In the genomic region with DNA sequence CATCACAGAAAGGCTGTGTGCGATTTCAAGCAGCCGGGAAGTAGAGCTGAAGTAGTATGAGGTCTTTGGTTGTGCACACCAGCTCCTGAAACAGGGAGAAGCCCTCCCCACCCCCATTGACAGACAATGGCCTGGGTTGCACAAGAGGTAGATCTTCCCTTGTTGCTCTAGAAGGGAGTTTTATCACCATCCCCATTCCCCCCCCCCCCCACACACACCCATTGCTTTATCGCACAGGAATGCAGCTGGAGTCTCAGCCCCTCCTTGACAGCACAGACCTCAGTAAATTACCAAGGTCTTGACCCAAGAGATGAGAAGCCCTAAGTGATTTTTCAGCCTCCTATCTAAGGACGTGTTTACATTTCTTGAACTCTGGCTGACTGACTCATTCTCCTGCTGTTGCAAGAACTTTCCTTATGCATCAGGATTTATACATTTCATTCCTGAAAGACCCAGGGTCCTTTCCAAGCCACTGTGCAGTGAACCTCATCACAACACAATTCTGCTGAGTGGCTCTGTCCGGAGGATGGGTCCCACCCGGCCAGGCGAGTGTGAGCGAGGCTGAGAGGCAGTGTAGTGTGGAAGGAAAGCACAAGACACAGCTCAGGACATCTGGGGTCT, we compare ENCODE assay signal across 13 mouse cellular contexts.
A peak's percentile ranks its signal among the peaks of the same experiment; 100 is the strongest.
DNase-seq lines count a peak whose midpoint lies in the region; ATAC-seq and TF ChIP-seq lines count a peak whose summit lies in the region.
"Had no signal": no experiment of that assay in that cellular context is flagged by ENCODE, and none has a peak within 500 bp of the region (broad histone marks: within the 10 kb centered on the region; RNA-seq: fewer than 3 reads in every experiment).

No protein-coding gene starts in this region.

- ATAC-seq in hindbrain, postnatal 0 days, result no peak
- peak; percentile 92 for ATAC-seq in intestine, embryonic 16.5 days
- no peak for ATAC-seq in midbrain, embryonic 15.5 days (replicated peaks)
- ATAC-seq in monocyte, adult 5-6 weeks (replicated peaks; ENCODE audit: insufficient number of reproducible peaks, low FRiP score, low TSS enrichment, poor library complexity, severe bottlenecking), result no peak
- ATAC-seq: activated CD4-positive, CD25-positive, alpha-beta regulatory T cell, adult 4 months had no signal

- 0 out of 2 replicates have a peak overlapping the region, but pooled peaks have one; percentile 10 for H3K27ac ChIP-seq in hindbrain, embryonic 10.5 days
- no peak overlapping the region for H3K27ac ChIP-seq in hindbrain, postnatal 0 days
- H3K27ac ChIP-seq in intestine, embryonic 16.5 days (ENCODE audit: low read length), result peak overlapping the region; percentile 62
- H3K27ac ChIP-seq in midbrain, embryonic 15.5 days, result no peak overlapping the region
- H3K27ac ChIP-seq: liver, embryonic 14.5 days had no signal

- no peaks in the 10 kb centered on the region; the same call in 1 of the 2 replicates for H3K27me3 ChIP-seq in hindbrain, embryonic 10.5 days (ENCODE audit: insufficient read depth, poor library complexity, severe bottlenecking)
- no peaks in the 10 kb centered on the region for H3K27me3 ChIP-seq in hindbrain, postnatal 0 days (ENCODE audit: insufficient read depth, low read length)
- H3K27me3 ChIP-seq in intestine, embryonic 16.5 days (replicated peaks; ENCODE audit: control insufficient read depth, insufficient read depth, low read length), result no peaks in the 10 kb centered on the region
- H3K27me3 ChIP-seq in midbrain, embryonic 15.5 days (replicated peaks), result no peaks in the 10 kb centered on the region
- H3K27me3 ChIP-seq: CH12.LX had no signal

- no peak overlapping the region for H3K4me3 ChIP-seq in hindbrain, embryonic 10.5 days
- H3K4me3 ChIP-seq in hindbrain, postnatal 0 days (ENCODE audit: low read length), result no peak overlapping the region
- H3K4me3 ChIP-seq in intestine, embryonic 16.5 days (ENCODE audit: low read length), result no peak overlapping the region
- no peak overlapping the region for H3K4me3 ChIP-seq in midbrain, embryonic 15.5 days

- H3K36me3 ChIP-seq in hindbrain, embryonic 10.5 days, result no peaks in the 10 kb centered on the region
- no peaks in the 10 kb centered on the region for H3K36me3 ChIP-seq in hindbrain, postnatal 0 days (ENCODE audit: insufficient read depth, low read length)
- no peaks in the 10 kb centered on the region for H3K36me3 ChIP-seq in intestine, embryonic 16.5 days (ENCODE audit: control insufficient read depth, insufficient read depth, low read length)
- H3K36me3 ChIP-seq in midbrain, embryonic 15.5 days (replicated peaks), result no peaks in the 10 kb centered on the region

- peaks cover 32% of the 10 kb centered on the region for H3K4me1 ChIP-seq in hindbrain, embryonic 10.5 days (replicated peaks)
- H3K4me1 ChIP-seq in hindbrain, postnatal 0 days (ENCODE audit: insufficient read depth, low read length), result no peaks in the 10 kb centered on the region
- H3K4me1 ChIP-seq in intestine, embryonic 16.5 days (ENCODE audit: control insufficient read depth, insufficient read depth, low read length), result peaks cover 25% of the 10 kb centered on the region
- peaks cover 16% of the 10 kb centered on the region; the same call in 1 of the 2 replicates for H3K4me1 ChIP-seq in midbrain, embryonic 15.5 days

- H3K4me2 ChIP-seq in hindbrain, postnatal 0 days (ENCODE audit: low read depth, low read length), result no peak overlapping the region
- H3K4me2 ChIP-seq in intestine, embryonic 16.5 days (ENCODE audit: low read depth, low read length), result no peak overlapping the region
- no peak overlapping the region for H3K4me2 ChIP-seq in midbrain, embryonic 15.5 days

- TF ChIP-seq CTCF in hindbrain, postnatal 0 days (IDR thresholded peaks at IDR 0.05; ENCODE audit: low read depth), result no peak

- no peak for DNase-seq in hindbrain, embryonic 10.5 days (ENCODE audit: low spot score)
- no peak for DNase-seq in hindbrain, postnatal 0 days (ENCODE audit: low spot score)
- DNase-seq in ovary, postnatal 36 days (ENCODE audit: low spot score), result peak; percentile 16
- no peak for DNase-seq in ovary, postnatal 14 days (ENCODE audit: low spot score)
- DNase-seq in right cerebral cortex, postnatal 36 days (ENCODE audit: low spot score in 2 of 2), result no peak
- DNase-seq: gastrocnemius, postnatal 14 days; retina, postnatal 1 day had no signal

- WGBS in hindbrain, embryonic 10.5 days, result 56% methylated on average over 8 of the region's 8 CpGs
- 66% methylated on average over 8 of the region's 8 CpGs for WGBS in hindbrain, postnatal 0 days
- 12% methylated on average over 8 of the region's 8 CpGs for WGBS in intestine, embryonic 16.5 days
- WGBS in midbrain, embryonic 15.5 days, result 59% methylated on average over 8 of the region's 8 CpGs

- H3K9me3 ChIP-seq in hindbrain, embryonic 10.5 days, result no peaks in the 10 kb centered on the region
- H3K9me3 ChIP-seq in hindbrain, postnatal 0 days (ENCODE audit: low read length), result no peaks in the 10 kb centered on the region
- no peaks in the 10 kb centered on the region for H3K9me3 ChIP-seq in intestine, embryonic 16.5 days (ENCODE audit: control insufficient read depth, low read length)
- H3K9me3 ChIP-seq in midbrain, embryonic 15.5 days, result no peaks in the 10 kb centered on the region

- H3K9ac ChIP-seq in hindbrain, postnatal 0 days (replicated peaks; ENCODE audit: low read length), result no peak overlapping the region
- no peak overlapping the region for H3K9ac ChIP-seq in intestine, embryonic 16.5 days (ENCODE audit: low read depth, low read length)
- no peak overlapping the region for H3K9ac ChIP-seq in midbrain, embryonic 15.5 days
- H3K9ac ChIP-seq: liver, embryonic 14.5 days had no signal

Comparison
In these comparisons a context has a peak if more than half of its experiments do, and no peak if none do; other contexts are left out.
1. H3K27ac ChIP-seq: peak in hindbrain, embryonic 10.5 days (single experiment) and intestine, embryonic 16.5 days (single experiment); none in hindbrain, postnatal 0 days (single experiment) and midbrain, embryonic 15.5 days (single experiment).